Mouse (Mus musculus) cerebellum, postnatal 14 days (tissue): ENCODE data around the gene Ccr8.

ENCODE experiments used
- DNase-seq, 2 experiments: peaks; one replicate each; pipeline ENCODE4 v3.0.0; 2021; ENCODE audit warnings: mixed read lengths in 2 of 2

The Ccr8 gene

DNA sequence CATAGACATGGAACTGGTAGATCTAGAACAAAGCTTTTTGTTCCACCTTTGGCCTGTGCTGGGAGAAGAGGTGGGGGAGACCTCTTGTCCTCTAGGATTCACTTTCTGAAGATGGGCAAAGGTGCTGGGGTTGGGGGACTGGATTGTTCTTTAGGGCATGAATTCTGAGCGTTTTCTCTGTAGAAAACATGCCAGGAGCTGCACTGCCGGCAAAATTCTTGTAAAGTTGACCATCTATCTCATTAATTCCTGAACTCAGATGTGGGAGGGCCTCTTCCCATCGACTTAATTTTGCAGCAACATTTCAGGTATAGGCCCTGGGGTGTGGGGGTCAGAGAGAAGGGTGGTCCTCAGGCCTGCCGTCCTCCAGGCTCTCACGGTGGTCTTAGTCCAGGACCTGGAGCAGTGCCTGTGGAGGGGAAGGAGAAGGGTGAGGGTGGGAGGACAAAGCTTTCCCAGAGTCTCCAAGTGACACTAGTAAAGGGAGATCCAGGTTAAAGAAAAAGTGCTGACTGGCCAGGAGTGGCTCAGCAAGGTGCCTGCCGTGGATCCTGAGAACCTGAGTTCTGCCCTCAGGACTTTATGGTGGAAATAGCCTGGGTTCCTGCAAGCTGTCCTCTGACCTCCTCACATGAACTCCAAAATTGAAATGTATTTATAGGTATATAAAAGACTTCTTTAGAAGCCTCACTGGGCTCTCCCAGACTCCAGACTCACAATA is 42.0 kb downstream of the Ccr8 start:
- DNase-seq = no peak

DNA sequence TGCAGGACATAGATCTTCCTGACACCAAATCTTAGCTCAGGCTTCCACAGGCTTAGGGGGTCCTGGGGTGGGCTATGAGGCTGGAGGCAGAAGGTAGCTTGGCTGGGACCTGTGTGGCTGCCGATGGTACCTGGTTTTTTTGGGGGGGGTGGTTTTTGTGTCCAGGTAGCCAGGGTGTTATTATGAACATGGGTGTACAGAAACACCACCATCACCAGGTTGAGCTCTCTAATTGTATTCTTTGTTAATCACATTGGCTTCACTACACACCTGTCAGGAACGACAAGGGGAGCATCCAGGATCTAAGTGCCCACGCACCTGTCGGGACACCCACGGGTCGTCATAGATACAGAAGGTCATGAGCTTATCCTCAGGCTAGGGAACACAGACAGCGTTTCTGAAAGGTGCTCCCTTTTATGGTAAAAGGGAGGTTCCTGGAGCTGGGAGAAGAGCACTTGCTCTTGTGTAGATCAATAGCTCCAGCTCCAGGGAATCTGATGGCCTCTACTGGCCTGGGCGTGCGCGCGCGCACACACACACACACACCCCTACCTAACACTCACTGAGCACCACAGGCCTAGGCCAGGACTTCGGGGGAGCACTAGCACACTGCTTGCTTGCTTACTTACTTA is 42.7 kb downstream of the Ccr8 start:
- no peak for DNase-seq

DNA sequence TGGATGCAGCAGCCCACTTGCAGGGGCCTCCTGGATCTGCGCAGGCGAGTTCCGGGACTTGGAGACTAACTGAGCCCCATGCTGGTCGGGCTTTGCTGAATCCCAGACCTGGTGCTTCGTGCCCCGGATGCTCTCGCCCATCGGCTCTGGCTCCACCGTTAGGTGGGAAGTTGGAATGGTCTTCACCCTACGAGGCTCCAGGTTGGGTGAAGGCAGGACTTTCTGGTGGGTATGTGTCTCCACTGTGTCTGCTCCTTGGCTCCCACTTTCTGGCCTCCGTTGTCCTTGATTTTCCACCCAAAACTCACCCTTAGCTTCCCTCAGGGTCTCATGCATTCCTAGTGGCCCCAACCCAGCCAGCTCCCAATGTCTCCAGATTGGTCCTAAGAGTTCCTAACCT is 43.5 kb downstream of the Ccr8 start:
- DNase-seq = no peak

- peak; percentile 90 to 93 for DNase-seq
Measured at GRCm38 (mm10) chr9:120140652-120141051, 48.7 kb downstream of the Ccr8 start.

DNA sequence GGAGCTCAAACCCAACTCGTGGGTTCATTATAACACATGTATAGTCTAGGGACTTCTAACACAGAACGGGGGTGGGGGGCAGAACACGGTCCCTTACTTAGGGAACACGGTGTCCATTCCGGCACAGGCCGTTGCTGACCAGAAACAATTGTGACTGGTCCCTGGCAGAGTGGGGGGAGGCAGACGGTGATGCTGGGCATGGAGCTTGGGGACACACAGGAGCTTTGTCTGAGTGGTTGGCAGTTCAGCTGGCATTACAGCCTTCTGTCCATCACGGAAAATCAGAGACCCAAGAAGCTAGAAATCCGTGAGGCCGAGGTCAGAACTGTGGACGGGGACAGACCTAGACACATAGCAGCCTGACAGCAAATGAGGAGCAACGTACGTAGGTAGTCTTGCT is 52.6 kb downstream of the Ccr8 start:
- DNase-seq = no peak
